Mouse (Mus musculus): ENCODE data around the gene Ddx31. TPM values are rescaled to one million over a fixed set of nuclear protein-coding genes. Genes with fewer than 3 reads are reported as not detected.

Ddx31 gene
- polyA plus RNA-seq, 1 experiment from 2014 or later = 4.2 TPM

GRCm38 (mm10) chr2:28836181-28836940, 3.8 kb upstream of the Ddx31 start:
- DNase-seq (no peak), ATAC-seq (no peak)
- Histone ChIP-seq H3K9me3 (ENCODE audit: low read length) (no peaks in the 10 kb centered on the region), H3K4me3 (ENCODE audit: low read depth, low read length) (no peak overlapping the region), H3K9ac (replicated peaks) (peak overlapping the region; percentile 6; the same call in 1 of the 2 replicates), H3K4me2 (ENCODE audit: low read depth, low read length) (peak overlapping the region; percentile 47), H3K4me1 (ENCODE audit: insufficient read depth) (peaks cover 20% of the 10 kb centered on the region), H3K27me3 (ENCODE audit: insufficient read depth, low read length) (no peaks in the 10 kb centered on the region), H3K27ac (ENCODE audit: low read depth) (peak overlapping the region; percentile 84), H3K36me3 (replicated peaks; ENCODE audit: insufficient read depth, low read length) (peaks cover 31% of the 10 kb centered on the region)
- 51% methylated on average over 3 of the region's 3 CpGs for WGBS (ENCODE audit: insufficient replicate concordance)
- TF ChIP-seq CTCF (IDR thresholded peaks at IDR 0.05; ENCODE audit: low read depth) (no peak), EP300 (IDR thresholded peaks at IDR 0.05; ENCODE audit: low read depth) (no peak; the same call in 1 of the 2 replicates)

DNA sequence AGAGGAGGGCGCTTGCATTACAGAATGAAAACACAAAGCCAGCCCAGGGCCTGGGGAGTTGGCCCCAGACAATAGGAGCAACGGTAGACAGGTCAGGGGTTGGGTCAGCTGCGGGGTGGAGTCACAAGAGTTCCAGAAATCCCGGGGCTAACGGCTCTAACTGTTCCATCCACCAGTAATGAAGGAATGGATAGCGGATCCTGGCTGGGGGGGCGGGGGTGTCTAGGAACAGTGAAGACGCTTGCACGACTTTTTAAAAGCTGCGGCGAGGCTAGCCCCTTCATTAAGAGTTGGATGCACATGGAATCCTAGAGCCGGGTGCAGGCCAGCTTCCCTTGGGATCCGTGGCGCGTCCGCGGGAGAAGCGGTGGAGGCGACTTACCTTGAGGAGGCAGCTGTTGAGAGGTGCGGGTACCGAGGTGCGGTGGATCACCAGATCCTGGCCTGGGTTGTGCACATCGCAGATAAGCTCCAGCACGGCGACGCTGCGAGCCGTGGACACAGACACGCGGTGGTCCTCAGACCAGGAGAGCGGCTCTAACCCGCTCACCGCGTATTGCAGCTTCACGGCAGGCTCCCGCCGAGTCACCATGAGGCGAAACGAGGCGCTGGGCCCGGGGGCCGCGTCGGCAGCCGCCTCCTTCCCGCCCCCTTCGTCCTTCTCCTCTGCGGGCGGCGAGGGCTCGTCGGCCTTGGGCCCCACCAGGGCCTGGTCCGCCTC, 545 bp upstream of the Ddx31 start:
- Histone ChIP-seq H3K9ac (replicated peaks) (peak overlapping the region; percentile 92), H3K4me2 (ENCODE audit: low read depth, low read length) (peak overlapping the region; percentile 99), H3K36me3 (replicated peaks; ENCODE audit: insufficient read depth, low read length) (peaks cover 6% of the 10 kb centered on the region), H3K4me3 (ENCODE audit: low read depth, low read length) (peak overlapping the region; percentile 95), H3K27me3 (ENCODE audit: insufficient read depth, low read length) (no peaks in the 10 kb centered on the region), H3K4me1 (ENCODE audit: insufficient read depth) (peaks cover 29% of the 10 kb centered on the region), H3K9me3 (ENCODE audit: low read length) (no peaks in the 10 kb centered on the region), H3K27ac (ENCODE audit: low read depth) (peak overlapping the region; percentile 95)
- ATAC-seq (peak; percentile 49), DNase-seq (peak; percentile 47)
- TF ChIP-seq EP300 (IDR thresholded peaks at IDR 0.05; ENCODE audit: low read depth) (no peak), CTCF (IDR thresholded peaks at IDR 0.05; ENCODE audit: low read depth) (no peak)
- WGBS (ENCODE audit: insufficient replicate concordance) = under 1% methylated on average over 33 of the region's 53 CpGs

GRCm38 (mm10) chr2:28842042-28842441, 1.8 kb downstream of the Ddx31 start:
- ATAC-seq (no peak), DNase-seq (no peak)
- Histone ChIP-seq H3K27ac (ENCODE audit: low read depth) (no peak overlapping the region), H3K27me3 (ENCODE audit: insufficient read depth, low read length) (no peaks in the 10 kb centered on the region), H3K36me3 (replicated peaks; ENCODE audit: insufficient read depth, low read length) (peaks cover 13% of the 10 kb centered on the region), H3K4me1 (ENCODE audit: insufficient read depth) (peaks cover 24% of the 10 kb centered on the region), H3K4me2 (ENCODE audit: low read depth, low read length) (peak overlapping the region; percentile 99; the same call in 1 of the 2 replicates), H3K9ac (replicated peaks) (no peak overlapping the region), H3K4me3 (ENCODE audit: low read depth, low read length) (no peak overlapping the region), H3K9me3 (ENCODE audit: low read length) (no peaks in the 10 kb centered on the region)
- WGBS (ENCODE audit: insufficient replicate concordance) = 60% methylated on average over 3 of the region's 3 CpGs
- TF ChIP-seq CTCF (IDR thresholded peaks at IDR 0.05; ENCODE audit: low read depth) (no peak), EP300 (IDR thresholded peaks at IDR 0.05; ENCODE audit: low read depth) (no peak)

DNA sequence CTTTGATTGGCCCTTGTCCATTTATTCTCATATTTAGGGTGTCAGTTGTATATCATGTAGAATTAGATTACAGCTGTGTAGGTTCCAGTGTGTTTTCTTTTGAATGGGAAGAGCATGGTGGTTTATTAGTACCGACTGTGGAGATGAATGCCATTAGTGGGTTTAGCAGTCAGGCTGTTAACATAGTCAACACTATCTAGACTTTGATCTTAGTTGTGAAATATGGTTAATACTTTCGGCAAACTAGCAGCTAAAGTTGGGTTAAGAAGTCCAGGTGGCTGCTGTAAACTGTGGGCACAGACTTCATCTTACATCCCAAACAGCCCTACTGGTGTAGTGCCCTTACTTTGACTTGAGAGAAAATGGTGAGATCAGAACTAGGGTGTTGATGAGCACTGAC, 8.7 kb downstream of the Ddx31 start:
- Histone ChIP-seq H3K36me3 (replicated peaks; ENCODE audit: insufficient read depth, low read length) (peaks cover 26% of the 10 kb centered on the region), H3K9ac (replicated peaks) (no peak overlapping the region), H3K4me2 (ENCODE audit: low read depth, low read length) (0 out of 2 replicates have a peak overlapping the region, but pooled peaks have one; percentile 24), H3K4me3 (ENCODE audit: low read depth, low read length) (no peak overlapping the region), H3K9me3 (ENCODE audit: low read length) (no peaks in the 10 kb centered on the region), H3K27ac (ENCODE audit: low read depth) (peak overlapping the region; percentile 52), H3K27me3 (ENCODE audit: insufficient read depth, low read length) (no peaks in the 10 kb centered on the region), H3K4me1 (ENCODE audit: insufficient read depth) (peaks cover 7% of the 10 kb centered on the region)
- no peak for DNase-seq
- ATAC-seq = peak; percentile 73
- WGBS (ENCODE audit: insufficient replicate concordance) = 63% methylated on average over 2 of the region's 2 CpGs
- TF ChIP-seq EP300 (IDR thresholded peaks at IDR 0.05; ENCODE audit: low read depth) (no peak), CTCF (IDR thresholded peaks at IDR 0.05; ENCODE audit: low read depth) (no peak)

DNA sequence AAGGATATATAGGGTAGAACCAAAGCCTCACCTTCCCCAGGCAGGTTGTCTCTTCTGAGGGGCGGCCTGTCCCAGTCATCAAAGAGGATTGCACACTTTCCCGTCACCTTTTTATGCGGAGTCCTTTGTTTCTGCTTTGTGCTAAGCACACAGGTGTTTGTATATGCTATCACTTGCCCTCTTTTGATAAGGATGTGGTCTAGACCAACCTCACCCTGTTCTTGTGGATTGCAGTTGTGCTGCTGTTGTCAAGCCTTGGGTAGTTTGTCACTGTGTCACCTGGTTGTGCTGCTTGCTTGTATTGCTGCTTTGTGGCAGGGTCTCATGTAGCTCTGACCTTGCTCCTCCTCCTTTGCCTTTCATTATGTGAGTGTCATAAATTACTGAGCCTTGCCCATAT, 12.4 kb downstream of the Ddx31 start:
- H3K9ac ChIP-seq (replicated peaks) = no peak overlapping the region
- 76% methylated on average over 3 of the region's 3 CpGs for WGBS (ENCODE audit: insufficient replicate concordance)
- ATAC-seq (no peak), DNase-seq (no peak)
- TF ChIP-seq EP300 (IDR thresholded peaks at IDR 0.05; ENCODE audit: low read depth) (no peak), CTCF (IDR thresholded peaks at IDR 0.05; ENCODE audit: low read depth) (no peak)
- H3K4me3 ChIP-seq (ENCODE audit: low read depth, low read length) = no peak overlapping the region
- no peak overlapping the region for H3K4me2 ChIP-seq (ENCODE audit: low read depth, low read length)
- H3K36me3 ChIP-seq (replicated peaks; ENCODE audit: insufficient read depth, low read length) = peaks cover 20% of the 10 kb centered on the region
- peaks cover 7% of the 10 kb centered on the region for H3K4me1 ChIP-seq (ENCODE audit: insufficient read depth)
- H3K9me3 ChIP-seq (ENCODE audit: low read length) = no peaks in the 10 kb centered on the region
- H3K27me3 ChIP-seq (ENCODE audit: insufficient read depth, low read length) = no peaks in the 10 kb centered on the region
- no peak overlapping the region for H3K27ac ChIP-seq (ENCODE audit: low read depth)

DNA sequence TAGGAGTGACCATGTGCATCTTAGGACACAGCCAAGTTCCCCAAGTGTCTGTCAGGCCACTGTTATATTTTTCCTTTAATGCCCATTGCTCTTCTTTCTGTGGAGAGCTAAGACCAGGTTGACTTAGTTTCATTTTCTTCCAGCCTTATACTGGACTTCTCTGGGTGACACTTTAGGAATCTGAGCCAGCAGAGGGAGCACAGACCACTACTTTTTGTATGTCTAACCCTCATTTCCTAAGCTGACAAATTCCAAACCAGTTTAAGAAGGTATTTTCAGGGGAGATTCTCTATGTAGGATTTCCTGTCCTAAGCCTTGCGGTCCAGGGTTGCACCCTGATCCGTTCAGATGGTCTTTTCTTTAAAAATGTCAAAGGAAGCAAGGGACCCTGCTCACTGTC, 15.6 kb downstream of the Ddx31 start:
- Histone ChIP-seq H3K27me3 (ENCODE audit: insufficient read depth, low read length) (no peaks in the 10 kb centered on the region), H3K4me1 (ENCODE audit: insufficient read depth) (no peaks in the 10 kb centered on the region), H3K27ac (ENCODE audit: low read depth) (no peak overlapping the region), H3K4me2 (ENCODE audit: low read depth, low read length) (no peak overlapping the region), H3K4me3 (ENCODE audit: low read depth, low read length) (no peak overlapping the region), H3K36me3 (replicated peaks; ENCODE audit: insufficient read depth, low read length) (peaks cover 36% of the 10 kb centered on the region), H3K9ac (replicated peaks) (no peak overlapping the region), H3K9me3 (ENCODE audit: low read length) (no peaks in the 10 kb centered on the region)
- DNase-seq (no peak), ATAC-seq (no peak)
- 91% methylated on average over 2 of the region's 2 CpGs for WGBS (ENCODE audit: insufficient replicate concordance)
- TF ChIP-seq CTCF (IDR thresholded peaks at IDR 0.05; ENCODE audit: low read depth) (no peak), EP300 (IDR thresholded peaks at IDR 0.05; ENCODE audit: low read depth) (no peak)
